ENCODE assay signal across 14 mouse cellular contexts in the genomic region with DNA sequence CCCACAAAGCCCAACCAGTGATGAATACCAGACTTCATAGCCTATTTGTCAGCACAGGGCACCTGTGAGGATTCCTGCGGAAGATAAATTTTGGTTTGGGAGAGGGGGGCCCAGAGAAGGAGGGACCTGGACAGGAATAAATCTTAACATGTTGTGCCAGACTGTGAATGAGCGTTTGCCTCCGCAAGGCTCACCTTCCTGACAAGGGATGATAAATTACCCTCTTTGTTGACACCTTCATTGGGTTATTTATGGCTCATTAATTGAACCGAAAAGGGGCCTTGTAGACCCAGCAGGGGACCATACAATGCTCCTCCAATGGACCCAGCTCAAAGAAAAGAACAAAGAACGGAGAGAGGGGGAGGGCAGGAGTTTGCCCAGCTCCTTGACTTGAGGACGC.
A peak's percentile ranks its signal among the peaks of the same experiment; 100 is the strongest.
DNase-seq lines count a peak whose midpoint lies in the region; ATAC-seq lines count a peak whose summit lies in the region.
"Had no signal": no experiment of that assay in that cellular context is flagged by ENCODE, and none has a peak within 500 bp of the region (broad histone marks: within the 10 kb centered on the region; RNA-seq: fewer than 3 reads in every experiment).

No protein-coding gene starts in this region.

- no peak overlapping the region for H3K4me3 ChIP-seq in neural tube, embryonic 11.5 days (ENCODE audit: low read depth, low read length)
- no peak overlapping the region for H3K4me3 ChIP-seq in hindbrain, embryonic 11.5 days (ENCODE audit: low read depth, low read length)
- H3K4me3 ChIP-seq in limb, embryonic 11.5 days (ENCODE audit: low read depth, low read length), result no peak overlapping the region
- H3K4me3 ChIP-seq in stomach, embryonic 16.5 days (replicated peaks; ENCODE audit: low read length), result no peak overlapping the region
- H3K4me3 ChIP-seq: forebrain, embryonic 13.5 days; limb, embryonic 12.5 days had no signal

- H3K9ac ChIP-seq in neural tube, embryonic 11.5 days (ENCODE audit: low read length), result no peak overlapping the region
- H3K9ac ChIP-seq in hindbrain, embryonic 11.5 days (ENCODE audit: low read depth, low read length), result no peak overlapping the region
- no peak overlapping the region for H3K9ac ChIP-seq in limb, embryonic 11.5 days (ENCODE audit: low read length)
- H3K9ac ChIP-seq in stomach, embryonic 16.5 days (ENCODE audit: low read length), result no peak overlapping the region
- H3K9ac ChIP-seq: forebrain, embryonic 13.5 days; limb, embryonic 12.5 days; liver, embryonic 14.5 days had no signal

- 3% methylated on average over 6 of the region's 6 CpGs for WGBS in neural tube, embryonic 11.5 days
- 16% methylated on average over 6 of the region's 6 CpGs for WGBS in hindbrain, embryonic 11.5 days
- WGBS in limb, embryonic 11.5 days, result 9% methylated on average over 6 of the region's 6 CpGs
- WGBS in stomach, embryonic 16.5 days, result 22% methylated on average over 6 of the region's 6 CpGs

- no peak overlapping the region for H3K4me2 ChIP-seq in neural tube, embryonic 11.5 days (ENCODE audit: low read depth)
- H3K4me2 ChIP-seq in hindbrain, embryonic 11.5 days (replicated peaks; ENCODE audit: low read depth, low read length), result no peak overlapping the region
- H3K4me2 ChIP-seq in limb, embryonic 11.5 days (ENCODE audit: low read depth, severe bottlenecking), result no peak overlapping the region
- H3K4me2 ChIP-seq in stomach, embryonic 16.5 days (ENCODE audit: low read depth, low read length), result no peak overlapping the region
- H3K4me2 ChIP-seq: forebrain, embryonic 13.5 days; limb, embryonic 12.5 days had no signal

- peak; percentile 61 for ATAC-seq in neural tube, embryonic 11.5 days (ENCODE audit: insufficient read depth, low FRiP score, low TSS enrichment)
- ATAC-seq in hindbrain, embryonic 11.5 days (ENCODE audit: low FRiP score), result peak; percentile 66
- no peak for ATAC-seq in limb, embryonic 11.5 days (ENCODE audit: insufficient number of reproducible peaks, low FRiP score, low TSS enrichment, low read depth)
- ATAC-seq in stomach, embryonic 16.5 days (ENCODE audit: insufficient read depth, low FRiP score), result peak; percentile 53; the same call in 1 of the 2 replicates
- ATAC-seq: forebrain, embryonic 13.5 days; intestine, embryonic 16.5 days; midbrain, embryonic 16.5 days had no signal

- no peaks in the 10 kb centered on the region for H3K36me3 ChIP-seq in neural tube, embryonic 11.5 days (ENCODE audit: control insufficient read depth, insufficient read depth, low read length)
- no peaks in the 10 kb centered on the region for H3K36me3 ChIP-seq in hindbrain, embryonic 11.5 days (ENCODE audit: control insufficient read depth, insufficient read depth, low read length)
- H3K36me3 ChIP-seq in limb, embryonic 11.5 days (ENCODE audit: control insufficient read depth, insufficient read depth, low read length), result no peaks in the 10 kb centered on the region
- H3K36me3 ChIP-seq in stomach, embryonic 16.5 days (ENCODE audit: control insufficient read depth, insufficient read depth, low read length), result no peaks in the 10 kb centered on the region
- H3K36me3 ChIP-seq: limb, embryonic 12.5 days had no signal

- H3K27ac ChIP-seq in neural tube, embryonic 11.5 days (ENCODE audit: low read depth, low read length), result no peak overlapping the region
- H3K27ac ChIP-seq in hindbrain, embryonic 11.5 days (ENCODE audit: low read depth, low read length), result no peak overlapping the region
- H3K27ac ChIP-seq in limb, embryonic 11.5 days (replicated peaks; ENCODE audit: low read depth, low read length), result no peak overlapping the region
- no peak overlapping the region for H3K27ac ChIP-seq in stomach, embryonic 16.5 days (ENCODE audit: low read length)
- H3K27ac ChIP-seq: forebrain, embryonic 13.5 days; limb, embryonic 12.5 days; liver, embryonic 14.5 days had no signal

- peak; percentile 58 for DNase-seq in neural tube, embryonic 11.5 days (ENCODE audit: low spot score)
- DNase-seq in neural tube, embryonic 10.5 days (ENCODE audit: extremely low spot score, low spot score), result no peak
- peak; percentile 70 for DNase-seq in hindbrain, embryonic 11.5 days (ENCODE audit: low spot score)
- DNase-seq in limb, embryonic 11.5 days (ENCODE audit: low spot score), result peak; percentile 38
- DNase-seq in adrenal gland, adult 8-10 months, result no peak
- no peak for DNase-seq in urinary bladder, postnatal 25 days (ENCODE audit: low spot score)
- DNase-seq: cerebellum, adult 8-10 months; gastrocnemius, postnatal 36 days had no signal

- H3K9me3 ChIP-seq in neural tube, embryonic 11.5 days (ENCODE audit: control insufficient read depth, low read length), result no peaks in the 10 kb centered on the region
- H3K9me3 ChIP-seq in hindbrain, embryonic 11.5 days (ENCODE audit: control insufficient read depth, low read length), result no peaks in the 10 kb centered on the region
- H3K9me3 ChIP-seq in limb, embryonic 11.5 days (ENCODE audit: control insufficient read depth, low read length), result no peaks in the 10 kb centered on the region
- no peaks in the 10 kb centered on the region for H3K9me3 ChIP-seq in stomach, embryonic 16.5 days (replicated peaks; ENCODE audit: control insufficient read depth, low read length)
- H3K9me3 ChIP-seq: forebrain, embryonic 13.5 days; limb, embryonic 12.5 days had no signal

- H3K27me3 ChIP-seq in neural tube, embryonic 11.5 days (ENCODE audit: control insufficient read depth, insufficient read depth, low read length), result no peaks in the 10 kb centered on the region
- H3K27me3 ChIP-seq in hindbrain, embryonic 11.5 days (ENCODE audit: control insufficient read depth, insufficient read depth, low read length), result peaks cover 6% of the 10 kb centered on the region; the same call in 1 of the 2 replicates
- no peaks in the 10 kb centered on the region for H3K27me3 ChIP-seq in limb, embryonic 11.5 days (ENCODE audit: control insufficient read depth, insufficient read depth, low read length)
- H3K27me3 ChIP-seq in stomach, embryonic 16.5 days (ENCODE audit: control insufficient read depth, insufficient read depth, low read length), result no peaks in the 10 kb centered on the region

- H3K4me1 ChIP-seq in neural tube, embryonic 11.5 days (ENCODE audit: control insufficient read depth, insufficient read depth, low read length), result peaks cover 13% of the 10 kb centered on the region
- no peaks in the 10 kb centered on the region for H3K4me1 ChIP-seq in hindbrain, embryonic 11.5 days (replicated peaks; ENCODE audit: control insufficient read depth, insufficient read depth, low read length)
- no peaks in the 10 kb centered on the region for H3K4me1 ChIP-seq in limb, embryonic 11.5 days (ENCODE audit: control insufficient read depth, insufficient read depth, low read length)
- H3K4me1 ChIP-seq in stomach, embryonic 16.5 days (ENCODE audit: control insufficient read depth, insufficient read depth, low read length), result no peaks in the 10 kb centered on the region

Comparison
In these comparisons a context has a peak if more than half of its experiments do, and no peak if none do; other contexts are left out.
1. DNase-seq: peak in neural tube, embryonic 11.5 days (single experiment), hindbrain, embryonic 11.5 days (single experiment) and limb, embryonic 11.5 days (single experiment); none in neural tube, embryonic 10.5 days (single experiment), adrenal gland, adult 8-10 months (single experiment) and urinary bladder, postnatal 25 days (single experiment).